19 mouse cellular contexts compared by ENCODE assay signal in the genomic region with DNA sequence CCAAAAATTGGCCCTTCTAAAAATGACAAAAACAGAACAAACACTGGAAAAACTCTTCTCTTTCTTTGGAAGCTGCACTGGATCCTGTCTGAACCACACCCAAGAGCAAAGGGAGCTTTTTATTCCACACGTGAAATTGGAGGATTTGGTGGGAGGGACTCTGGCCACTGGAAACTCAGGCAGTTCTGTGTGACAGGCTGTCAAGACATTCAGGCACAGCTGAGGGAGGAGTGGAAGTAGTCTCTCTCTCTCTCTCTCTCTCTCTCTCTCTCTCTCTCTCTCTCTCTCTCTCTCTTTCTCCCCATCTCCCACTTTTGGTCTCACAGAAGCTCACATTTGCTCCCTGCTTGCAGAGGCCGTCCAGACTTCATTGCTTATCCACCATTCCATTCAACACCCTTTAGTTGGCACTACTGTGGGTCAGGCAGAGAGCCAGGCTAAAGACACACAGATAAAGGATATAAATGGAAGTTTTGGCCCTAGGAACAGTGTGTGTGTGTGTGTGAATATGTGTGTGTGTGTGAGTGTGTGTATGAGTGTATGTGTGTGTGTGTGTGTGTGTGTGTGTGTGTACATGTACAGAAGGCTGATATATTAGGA. TPM values are rescaled to one million over a fixed set of nuclear protein-coding genes. Genes with fewer than 3 reads are reported as not detected.
DNase-seq lines count a peak whose midpoint lies in the region; ATAC-seq and TF ChIP-seq lines count a peak whose summit lies in the region.
"Had no signal": no experiment of that assay in that cellular context is flagged by ENCODE, and none has a peak within 500 bp of the region (broad histone marks: within the 10 kb centered on the region; RNA-seq: fewer than 3 reads in every experiment).

No protein-coding gene starts in this region.

- peak; percentile 91 for TF ChIP-seq EP300 in heart, postnatal 0 days (IDR thresholded peaks at IDR 0.05; ENCODE audit: low read depth)

- H3K36me3 ChIP-seq in heart, postnatal 0 days (replicated peaks; ENCODE audit: control insufficient read depth, insufficient read depth, low read length): no peaks in the 10 kb centered on the region
- H3K36me3 ChIP-seq in midbrain, embryonic 14.5 days (ENCODE audit: control insufficient read depth, insufficient read depth, low read length): no peaks in the 10 kb centered on the region
- H3K36me3 ChIP-seq: hindbrain, embryonic 13.5 days; liver, embryonic 13.5 days; neural tube, embryonic 13.5 days had no signal

- peak overlapping the region; percentile 85 for H3K27ac ChIP-seq in heart, postnatal 0 days (ENCODE audit: low read depth)
- no peak overlapping the region for H3K27ac ChIP-seq in midbrain, embryonic 14.5 days (replicated peaks; ENCODE audit: low read depth, low read length)
- H3K27ac ChIP-seq: hindbrain, embryonic 13.5 days; liver, embryonic 13.5 days; neural tube, embryonic 13.5 days had no signal

- ATAC-seq in heart, postnatal 0 days (ENCODE audit: insufficient read depth, low read depth): peak; percentile 90
- no peak for ATAC-seq in erythroid progenitor cell, adult 5-6 weeks (replicated peaks; ENCODE audit: low FRiP score, poor library complexity, severe bottlenecking)
- ATAC-seq in midbrain, embryonic 14.5 days (ENCODE audit: low FRiP score, low TSS enrichment): no peak
- ATAC-seq: intestine, embryonic 16.5 days had no signal

- H3K27me3 ChIP-seq in heart, postnatal 0 days (ENCODE audit: control insufficient read depth, insufficient read depth, low read length): no peaks in the 10 kb centered on the region
- no peaks in the 10 kb centered on the region for H3K27me3 ChIP-seq in midbrain, embryonic 14.5 days (ENCODE audit: control insufficient read depth, insufficient read depth, low read length)
- H3K27me3 ChIP-seq: liver, embryonic 13.5 days; neural tube, embryonic 13.5 days had no signal

- H3K4me2 ChIP-seq in heart, postnatal 0 days (ENCODE audit: low read depth, low read length): no peak overlapping the region
- H3K4me2 ChIP-seq in midbrain, embryonic 14.5 days (ENCODE audit: low read length): no peak overlapping the region
- H3K4me2 ChIP-seq: hindbrain, embryonic 13.5 days; liver, embryonic 13.5 days; neural tube, embryonic 13.5 days had no signal

- H3K4me3 ChIP-seq in lung, adult 2 months (replicated peaks; ENCODE audit: extremely low read depth, low read depth, low read length): no peak overlapping the region
- no peak overlapping the region for H3K4me3 ChIP-seq in heart, postnatal 0 days (ENCODE audit: low read depth, low read length)
- H3K4me3 ChIP-seq in midbrain, embryonic 14.5 days (replicated peaks; ENCODE audit: low read depth, low read length): no peak overlapping the region
- H3K4me3 ChIP-seq: hindbrain, embryonic 13.5 days; liver, embryonic 13.5 days; neural tube, embryonic 13.5 days had no signal

- DNase-seq in cerebellum, postnatal 10 days: peak; percentile 28 to 45
- DNase-seq in cerebellum, adult 11 months: no peak
- peak; percentile 45 for DNase-seq in lung, postnatal 10 days
- no peak for DNase-seq in lung, adult 2 months
- peak; percentile 94 for DNase-seq in heart, postnatal 0 days (ENCODE audit: low spot score)
- DNase-seq in cerebellum, adult 11-12 months: no peak
- DNase-seq in midbrain, embryonic 14.5 days: no peak
- DNase-seq: adrenal gland, postnatal 25 days; cerebellum, postnatal 36 days; gastrocnemius, postnatal 14 days; layer of hippocampus, adult 9-11 months; liver, embryonic 13.5 days; thymus, adult 2 months had no signal

- H3K9ac ChIP-seq in heart, postnatal 0 days (replicated peaks; ENCODE audit: low read depth, low read length): no peak overlapping the region
- no peak overlapping the region for H3K9ac ChIP-seq in midbrain, embryonic 14.5 days (replicated peaks; ENCODE audit: low read length)
- H3K9ac ChIP-seq: hindbrain, embryonic 13.5 days; liver, embryonic 13.5 days; neural tube, embryonic 13.5 days had no signal

- TF ChIP-seq POLR2A in lung, adult 2 months (IDR thresholded peaks at IDR 0.05; ENCODE audit: borderline replicate concordance, extremely low read depth, low read depth, low read length): no peak

- H3K9me3 ChIP-seq in heart, postnatal 0 days (replicated peaks; ENCODE audit: control insufficient read depth, low read length): no peaks in the 10 kb centered on the region
- no peaks in the 10 kb centered on the region for H3K9me3 ChIP-seq in midbrain, embryonic 14.5 days (ENCODE audit: control insufficient read depth, low read length)
- H3K9me3 ChIP-seq: hindbrain, embryonic 13.5 days; liver, embryonic 13.5 days; neural tube, embryonic 13.5 days had no signal

- no peak for TF ChIP-seq CTCF in lung, adult 2 months (IDR thresholded peaks at IDR 0.05; ENCODE audit: insufficient read depth, low read length)
- 0 out of 2 replicates have a peak, but pooled peaks have one; percentile 4 for TF ChIP-seq CTCF in heart, postnatal 0 days (IDR thresholded peaks at IDR 0.05; ENCODE audit: low read depth)

- WGBS in lung, adult 2 months: 26% methylated on average over 2 of the region's 2 CpGs
- 6% methylated on average over 2 of the region's 2 CpGs for WGBS in heart, postnatal 0 days
- 39% methylated on average over 2 of the region's 2 CpGs for WGBS in midbrain, embryonic 14.5 days

- no peaks in the 10 kb centered on the region for H3K4me1 ChIP-seq in lung, adult 2 months (ENCODE audit: control insufficient read depth, insufficient read depth, low read length)
- peaks cover 64% of the 10 kb centered on the region for H3K4me1 ChIP-seq in heart, postnatal 0 days (ENCODE audit: control insufficient read depth, insufficient read depth)
- 0 out of 2 replicates have a peak, but pooled peaks cover 2% of the 10 kb centered on the region for H3K4me1 ChIP-seq in midbrain, embryonic 14.5 days (ENCODE audit: control insufficient read depth, insufficient read depth, low read length)
- H3K4me1 ChIP-seq: liver, embryonic 13.5 days had no signal

RNA-seq across cellular contexts. Expression of a gene that starts 14.5 kb away (rescaled TPM):
- 1.9 and 2.8 TPM in 2 replicates for polyA plus RNA-seq in lung, adult 2 months (2012; rRNA removed)
- total RNA-seq in heart, postnatal 0 days (2014; rRNA removed; ENCODE audit: low replicate concordance): 0.15 TPM in 1 of 2 replicates, not detected in the other
- 0.43 and 0.71 TPM in 2 replicates for polyA plus RNA-seq in heart, postnatal 0 days (2015; fragmentation: Nextera tagmentation; extraction: Ambion mirVana)
- total RNA-seq in erythroid progenitor cell, adult 5-6 weeks (2015; ENCODE audit: low replicate concordance): not detected in 2 replicates
- not detected in 2 replicates for total RNA-seq in erythroid progenitor cell, adult 5-6 weeks (2017; ENCODE audit: low replicate concordance)
- polyA plus RNA-seq in midbrain, embryonic 14.5 days (2014; fragmentation: Nextera tagmentation; extraction: Ambion mirVana): 0.51 and 0.63 TPM in 2 replicates
- total RNA-seq: gastrocnemius, postnatal 14 days; megakaryocyte-erythroid progenitor cell, adult 5-6 weeks had no signal
- polyA plus RNA-seq: embryonic facial prominence, embryonic 11.5 days had no signal

Comparison
In these comparisons a context has a peak if more than half of its experiments do, and no peak if none do; other contexts are left out.
1. DNase-seq: peak in cerebellum, postnatal 10 days (2 of 2), lung, postnatal 10 days (single experiment) and heart, postnatal 0 days (single experiment); none in cerebellum, adult 11 months (single experiment), lung, adult 2 months (single experiment), cerebellum, adult 11-12 months (single experiment) and midbrain, embryonic 14.5 days (single experiment).